Mouse (Mus musculus): ENCODE measurements around the gene Pla2g6. TPM values are rescaled to one million over a fixed set of nuclear protein-coding genes. Genes with fewer than 3 reads are reported as not detected.

Gene Pla2g6
- polyA plus RNA-seq, 1 experiment: 40.6 TPM

- TF ChIP-seq CTCF (IDR thresholded peaks at IDR 0.05; ENCODE audit: low read depth, low read length): no peak
- TF ChIP-seq EP300 (IDR thresholded peaks at IDR 0.05; ENCODE audit: insufficient read depth, low read depth, low read length): no peak
- TF ChIP-seq POLR2A (IDR thresholded peaks at IDR 0.05; ENCODE audit: insufficient read depth, low read length): no peak
- Histone ChIP-seq H3K9me3 (replicated peaks; ENCODE audit: control insufficient read depth, insufficient read depth, low read length, poor library complexity, severe bottlenecking) (no peaks in the 10 kb centered on the region), H3K4me1 (ENCODE audit: control insufficient read depth, insufficient read depth, low read length) (no peaks in the 10 kb centered on the region), H3K9ac (ENCODE audit: low read depth, poor library complexity, severe bottlenecking) (no peak overlapping the region), H3K27ac (ENCODE audit: insufficient read depth, low read length) (no peak overlapping the region), H3K4me3 (ENCODE audit: low read depth, low read length) (no peak overlapping the region), H3K36me3 (ENCODE audit: control insufficient read depth, insufficient read depth, low read length, poor library complexity, severe bottlenecking) (peaks cover 12% of the 10 kb centered on the region; the same call in 1 of the 2 replicates), H3K27me3 (ENCODE audit: control insufficient read depth, insufficient read depth, low read length, poor library complexity, severe bottlenecking) (no peaks in the 10 kb centered on the region)
Observed at GRCm38 (mm10) chr15:79368861-79369440, 40.8 kb upstream of the Pla2g6 start.

GRCm38 (mm10) chr15:79368313-79368811 is 40.2 kb upstream of the Pla2g6 start:
- H3K9me3 ChIP-seq (replicated peaks; ENCODE audit: control insufficient read depth, insufficient read depth, low read length, poor library complexity, severe bottlenecking): no peaks in the 10 kb centered on the region
- H3K27ac ChIP-seq (ENCODE audit: insufficient read depth, low read length): no peak overlapping the region
- no peaks in the 10 kb centered on the region for H3K27me3 ChIP-seq (ENCODE audit: control insufficient read depth, insufficient read depth, low read length, poor library complexity, severe bottlenecking)
- H3K4me1 ChIP-seq (ENCODE audit: control insufficient read depth, insufficient read depth, low read length): no peaks in the 10 kb centered on the region
- no peak overlapping the region for H3K4me3 ChIP-seq (ENCODE audit: low read depth, low read length)
- H3K36me3 ChIP-seq (ENCODE audit: control insufficient read depth, insufficient read depth, low read length, poor library complexity, severe bottlenecking): peaks cover 12% of the 10 kb centered on the region; the same call in 1 of the 2 replicates
- H3K9ac ChIP-seq (ENCODE audit: low read depth, poor library complexity, severe bottlenecking): no peak overlapping the region
- TF ChIP-seq POLR2A (IDR thresholded peaks at IDR 0.05; ENCODE audit: insufficient read depth, low read length) (no peak), CTCF (IDR thresholded peaks at IDR 0.05; ENCODE audit: low read depth, low read length) (no peak), EP300 (IDR thresholded peaks at IDR 0.05; ENCODE audit: insufficient read depth, low read depth, low read length) (no peak)

- H3K36me3 ChIP-seq (ENCODE audit: control insufficient read depth, insufficient read depth, low read length, poor library complexity, severe bottlenecking): peaks cover 17% of the 10 kb centered on the region
Observed at GRCm38 (mm10) chr15:79366402-79366801, 38.2 kb upstream of the Pla2g6 start.

GRCm38 (mm10) chr15:79365068-79365467 is 36.9 kb upstream of the Pla2g6 start:
- TF ChIP-seq EP300 (IDR thresholded peaks at IDR 0.05; ENCODE audit: insufficient read depth, low read depth, low read length) (no peak), CTCF (IDR thresholded peaks at IDR 0.05; ENCODE audit: low read depth, low read length) (no peak), POLR2A (IDR thresholded peaks at IDR 0.05; ENCODE audit: insufficient read depth, low read length) (no peak)
- no peak overlapping the region for H3K27ac ChIP-seq (ENCODE audit: insufficient read depth, low read length)

More at GRCm38 (mm10) chr15:79366402-79366801, 38.2 kb upstream of the Pla2g6 start:
- H3K27ac ChIP-seq (ENCODE audit: insufficient read depth, low read length): no peak overlapping the region
- no peak overlapping the region for H3K4me3 ChIP-seq (ENCODE audit: low read depth, low read length)
- no peaks in the 10 kb centered on the region for H3K4me1 ChIP-seq (ENCODE audit: control insufficient read depth, insufficient read depth, low read length)
- no peaks in the 10 kb centered on the region for H3K9me3 ChIP-seq (replicated peaks; ENCODE audit: control insufficient read depth, insufficient read depth, low read length, poor library complexity, severe bottlenecking)
- H3K9ac ChIP-seq (ENCODE audit: low read depth, poor library complexity, severe bottlenecking): no peak overlapping the region
- TF ChIP-seq EP300 (IDR thresholded peaks at IDR 0.05; ENCODE audit: insufficient read depth, low read depth, low read length): no peak
- no peak for TF ChIP-seq POLR2A (IDR thresholded peaks at IDR 0.05; ENCODE audit: insufficient read depth, low read length)
- no peak for TF ChIP-seq CTCF (IDR thresholded peaks at IDR 0.05; ENCODE audit: low read depth, low read length)
- H3K27me3 ChIP-seq (ENCODE audit: control insufficient read depth, insufficient read depth, low read length, poor library complexity, severe bottlenecking): no peaks in the 10 kb centered on the region

GRCm38 (mm10) chr15:79364120-79364519 is 35.9 kb upstream of the Pla2g6 start:
- Histone ChIP-seq H3K9me3 (replicated peaks; ENCODE audit: control insufficient read depth, insufficient read depth, low read length, poor library complexity, severe bottlenecking) (no peaks in the 10 kb centered on the region), H3K9ac (ENCODE audit: low read depth, poor library complexity, severe bottlenecking) (no peak overlapping the region), H3K4me3 (ENCODE audit: low read depth, low read length) (no peak overlapping the region), H3K27me3 (ENCODE audit: control insufficient read depth, insufficient read depth, low read length, poor library complexity, severe bottlenecking) (no peaks in the 10 kb centered on the region), H3K4me1 (ENCODE audit: control insufficient read depth, insufficient read depth, low read length) (peaks cover 5% of the 10 kb centered on the region), H3K36me3 (ENCODE audit: control insufficient read depth, insufficient read depth, low read length, poor library complexity, severe bottlenecking) (peaks cover 11% of the 10 kb centered on the region), H3K27ac (ENCODE audit: insufficient read depth, low read length) (no peak overlapping the region)
- TF ChIP-seq POLR2A (IDR thresholded peaks at IDR 0.05; ENCODE audit: insufficient read depth, low read length) (no peak), EP300 (IDR thresholded peaks at IDR 0.05; ENCODE audit: insufficient read depth, low read depth, low read length) (no peak), CTCF (IDR thresholded peaks at IDR 0.05; ENCODE audit: low read depth, low read length) (no peak)

More at GRCm38 (mm10) chr15:79365068-79365467, 36.9 kb upstream of the Pla2g6 start:
- Histone ChIP-seq H3K9ac (ENCODE audit: low read depth, poor library complexity, severe bottlenecking) (no peak overlapping the region), H3K9me3 (replicated peaks; ENCODE audit: control insufficient read depth, insufficient read depth, low read length, poor library complexity, severe bottlenecking) (no peaks in the 10 kb centered on the region), H3K27me3 (ENCODE audit: control insufficient read depth, insufficient read depth, low read length, poor library complexity, severe bottlenecking) (no peaks in the 10 kb centered on the region), H3K4me1 (ENCODE audit: control insufficient read depth, insufficient read depth, low read length) (peaks cover 2% of the 10 kb centered on the region), H3K36me3 (ENCODE audit: control insufficient read depth, insufficient read depth, low read length, poor library complexity, severe bottlenecking) (peaks cover 17% of the 10 kb centered on the region), H3K4me3 (ENCODE audit: low read depth, low read length) (no peak overlapping the region)

GRCm38 (mm10) chr15:79361023-79361422 is 32.8 kb upstream of the Pla2g6 start:
- Histone ChIP-seq H3K27me3 (ENCODE audit: control insufficient read depth, insufficient read depth, low read length, poor library complexity, severe bottlenecking) (no peaks in the 10 kb centered on the region), H3K27ac (ENCODE audit: insufficient read depth, low read length) (no peak overlapping the region), H3K36me3 (ENCODE audit: control insufficient read depth, insufficient read depth, low read length, poor library complexity, severe bottlenecking) (peaks cover 8% of the 10 kb centered on the region; the same call in 1 of the 2 replicates), H3K4me3 (ENCODE audit: low read depth, low read length) (no peak overlapping the region), H3K9me3 (replicated peaks; ENCODE audit: control insufficient read depth, insufficient read depth, low read length, poor library complexity, severe bottlenecking) (no peaks in the 10 kb centered on the region), H3K4me1 (ENCODE audit: control insufficient read depth, insufficient read depth, low read length) (peaks cover 7% of the 10 kb centered on the region), H3K9ac (ENCODE audit: low read depth, poor library complexity, severe bottlenecking) (no peak overlapping the region)
- TF ChIP-seq EP300 (IDR thresholded peaks at IDR 0.05; ENCODE audit: insufficient read depth, low read depth, low read length) (no peak), CTCF (IDR thresholded peaks at IDR 0.05; ENCODE audit: low read depth, low read length) (no peak), POLR2A (IDR thresholded peaks at IDR 0.05; ENCODE audit: insufficient read depth, low read length) (no peak)

Data from ES-Bruce4 (cell line).